Mouse (Mus musculus) liver, postnatal 0 days (tissue): ENCODE measurements around the gene Foxo3.

Source experiments
- CTCF ChIP-seq: sonication (generic); IDR thresholded peaks from 2 replicates; pipeline ENCODE4 v1.5.1; 2016; ENCODE audit warnings: antibody characterized with exemption, low read depth
- EP300 ChIP-seq: IDR thresholded peaks from 2 replicates; pipeline ENCODE4 v1.6.1; 2016; ENCODE audit warnings: antibody characterized with exemption, low read depth, mild to moderate bottlenecking

DNA sequence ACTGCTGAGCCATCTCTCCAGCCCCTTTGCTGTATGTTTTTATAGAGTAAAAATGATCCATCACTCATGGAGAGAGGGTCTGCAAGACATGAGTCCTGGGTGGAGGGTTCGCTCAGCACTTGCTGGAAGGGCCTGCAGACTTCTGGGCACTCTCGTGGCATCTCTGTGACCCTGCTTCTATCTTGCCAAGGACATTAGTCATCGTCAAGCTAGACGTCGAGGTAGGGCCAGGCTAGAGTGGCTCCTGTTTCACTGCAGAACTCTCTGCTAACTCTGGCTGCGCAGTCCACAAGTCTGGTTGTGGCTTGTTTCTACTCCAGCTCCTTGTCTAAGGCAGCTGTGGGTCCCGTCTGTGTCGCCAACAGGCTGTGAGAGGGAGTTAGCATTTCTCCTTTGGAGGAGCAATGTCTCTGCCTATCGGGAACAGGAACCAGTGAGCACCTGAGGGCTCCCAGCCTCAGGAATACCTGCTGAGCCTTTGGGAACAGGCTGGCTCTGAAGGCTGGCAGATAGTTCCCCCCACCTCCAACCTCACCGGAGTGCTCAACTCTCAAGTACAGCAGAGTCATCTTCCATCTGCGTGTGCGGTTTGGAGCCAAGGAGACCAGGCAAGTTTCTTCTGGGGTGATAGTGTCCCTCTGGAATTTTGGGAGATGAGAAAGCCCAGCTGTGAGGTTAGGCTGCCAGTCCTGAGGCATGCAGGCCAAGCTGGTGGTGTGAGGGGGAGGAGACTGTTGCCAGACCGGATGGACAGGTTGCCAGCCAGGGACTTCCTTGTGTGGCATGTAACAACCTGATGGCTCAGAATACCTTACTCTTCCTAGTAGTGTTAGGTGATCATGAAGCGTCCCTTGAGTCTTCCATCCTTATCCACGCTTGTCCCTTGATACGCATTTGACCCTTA is 98.5 kb downstream of the Foxo3 start:
- TF ChIP-seq EP300, result no peak
- TF ChIP-seq CTCF, result no peak
